Mouse (Mus musculus): ENCODE data around the gene Sgsm1.

GRCm38 (mm10) chr5:113212156-113212835 is 98.3 kb downstream of the Sgsm1 start:
- TF ChIP-seq CTCF (IDR thresholded peaks at IDR 0.05; ENCODE audit: borderline replicate concordance, insufficient read depth, low read depth, low read length) (no peak), POLR2A (IDR thresholded peaks at IDR 0.05; ENCODE audit: borderline replicate concordance, insufficient read depth, low read length) (no peak)

All from cerebellum, adult 2 months (tissue).